Mouse (Mus musculus): Measurements from ENCODE around the gene Smyd3.
"Not testable (repeated sequence)": the region's sequence is repeated elsewhere in the genome, so short reads cannot be mapped to it uniquely, and the experiment has no call there.

Gene Smyd3

DNA sequence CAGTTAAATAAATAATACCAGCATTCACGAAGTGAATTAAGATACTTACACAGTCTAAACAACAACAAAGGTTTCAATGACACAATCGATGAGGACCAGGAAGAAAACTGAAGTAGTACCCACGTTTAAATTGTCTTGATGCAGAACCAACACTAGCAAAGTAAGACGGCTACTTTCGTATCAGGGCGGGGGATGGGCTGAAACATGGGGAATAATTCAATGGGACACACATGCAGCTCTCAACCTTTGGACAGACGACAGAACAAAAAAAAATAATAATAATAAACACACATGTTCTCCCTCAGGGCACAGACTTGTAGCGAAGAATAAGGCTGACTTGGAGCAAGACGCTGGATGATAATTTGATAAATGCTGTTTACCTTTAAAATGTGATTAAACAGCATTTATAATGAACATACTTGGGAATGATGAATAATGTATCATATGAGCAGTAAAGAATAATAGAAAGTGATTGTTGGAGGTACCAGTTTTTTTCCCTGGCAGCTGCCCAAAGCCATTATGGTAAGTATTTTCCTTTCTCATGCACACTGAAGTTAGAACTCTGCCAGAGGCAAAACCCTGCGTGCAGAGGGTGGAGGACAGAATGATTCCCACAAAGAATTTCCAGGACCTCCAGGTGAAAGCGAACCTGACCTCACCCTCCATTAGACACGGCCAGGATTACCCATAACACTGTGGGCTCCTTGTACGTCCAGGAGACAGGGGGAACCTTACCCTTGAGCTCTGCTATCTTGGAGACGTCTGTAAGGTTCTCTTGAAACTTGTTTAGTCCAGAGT is 340.8 kb downstream of the Smyd3 start:
- intact Hi-C loops (cut with DNase I) = no loop called here

DNA sequence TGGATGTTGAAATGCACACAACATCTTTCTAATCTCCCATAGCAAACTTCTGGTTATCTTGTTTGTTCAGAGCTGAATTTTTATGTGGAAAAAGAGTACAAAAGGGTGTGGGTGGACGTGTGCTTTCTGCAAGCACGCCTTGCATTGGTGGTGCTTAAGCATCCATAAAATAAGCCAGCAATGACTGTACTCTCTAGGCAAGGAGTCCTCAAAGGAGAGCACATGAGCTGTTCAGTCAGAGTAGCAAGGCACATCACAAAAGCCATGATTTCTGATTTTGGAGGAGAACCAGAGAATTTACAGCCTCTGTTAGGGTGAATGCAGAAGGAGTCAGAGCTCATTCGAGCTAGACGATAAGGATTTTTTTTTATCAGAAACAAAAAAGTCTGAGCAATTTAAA is 343.6 kb downstream of the Smyd3 start:
- intact Hi-C loops (cut with DNase I) = no loop called here

DNA sequence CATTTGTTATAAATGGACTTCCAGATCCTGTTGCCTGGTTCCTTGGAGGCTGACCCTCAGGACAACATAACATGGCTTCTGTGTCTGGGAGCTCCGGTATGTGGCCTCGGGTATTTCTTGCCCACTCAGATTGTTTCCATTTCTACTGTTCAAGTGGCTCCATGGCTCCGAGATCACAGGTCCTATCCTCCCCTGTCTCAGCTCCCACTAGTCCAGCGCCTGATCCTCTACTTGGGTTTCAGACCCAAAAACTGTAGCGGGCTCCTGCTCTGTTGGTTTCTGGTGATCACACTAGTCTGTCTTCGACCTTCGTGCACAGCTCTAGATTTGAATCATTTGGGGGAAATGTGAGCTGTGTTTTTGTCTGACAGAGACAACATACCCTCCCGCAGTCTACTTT is 347.3 kb downstream of the Smyd3 start:
- intact Hi-C loops (cut with DNase I) = no loop called here

DNA sequence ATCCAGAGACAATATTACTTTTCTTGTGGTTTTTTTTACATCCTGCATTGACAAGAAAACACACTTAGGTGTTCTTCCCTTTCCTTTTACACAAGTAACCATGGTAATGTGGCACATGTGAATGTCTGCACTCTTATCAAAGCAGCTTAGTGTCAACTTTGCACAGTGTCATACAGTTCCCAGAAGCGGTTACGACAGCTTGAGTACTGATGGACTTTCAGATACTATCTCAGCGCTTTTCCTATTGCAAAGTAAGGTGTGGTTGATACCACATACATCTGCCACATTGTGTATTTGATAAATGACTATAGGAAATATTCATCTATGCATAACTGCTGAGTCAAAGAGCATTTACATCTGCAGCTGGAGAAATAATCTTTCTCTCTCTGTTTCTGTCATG is 348.1 kb downstream of the Smyd3 start:
- intact Hi-C loops (cut with DNase I) = no loop called here

DNA sequence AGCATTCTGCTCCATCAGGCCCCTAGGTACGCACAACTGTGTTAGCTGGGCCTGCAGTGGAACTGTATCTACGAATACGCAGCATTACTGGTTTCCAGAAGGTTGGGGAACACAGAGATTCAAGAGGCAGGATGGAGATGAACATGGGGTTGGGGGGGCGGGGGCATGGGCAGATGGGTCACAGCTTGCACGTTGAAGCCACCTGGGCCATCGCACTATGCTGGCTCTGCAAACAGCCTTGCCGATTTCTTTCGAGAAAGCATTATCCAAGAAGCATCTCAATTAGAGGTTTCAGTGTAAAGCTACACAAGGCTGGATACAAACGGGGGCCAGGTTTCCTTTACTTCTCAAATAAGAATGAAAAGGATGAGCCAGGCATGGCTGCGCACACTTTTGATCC is 348.7 kb downstream of the Smyd3 start:
- intact Hi-C loops (cut with DNase I) = no loop called here

DNA sequence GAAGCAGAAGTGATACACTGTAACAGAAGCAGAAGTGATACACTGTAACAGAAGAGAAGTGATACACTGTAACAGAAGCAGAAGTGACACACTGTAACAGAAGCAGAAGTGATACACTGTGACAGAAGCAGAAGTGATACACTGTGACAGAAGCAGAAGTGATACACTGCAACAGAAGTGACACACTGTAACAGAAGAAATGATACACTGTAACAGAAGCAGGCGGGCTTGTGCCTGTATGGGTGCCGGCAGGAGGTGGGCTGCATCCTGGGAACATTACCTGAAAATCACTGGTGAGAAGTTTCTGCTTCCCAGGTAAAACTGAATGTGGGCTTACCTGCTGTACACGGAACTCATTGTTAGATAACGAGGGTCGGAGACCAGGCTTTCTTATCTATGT is 353.6 kb downstream of the Smyd3 start:
- intact Hi-C loops (cut with DNase I) = not testable (repeated sequence)

DNA sequence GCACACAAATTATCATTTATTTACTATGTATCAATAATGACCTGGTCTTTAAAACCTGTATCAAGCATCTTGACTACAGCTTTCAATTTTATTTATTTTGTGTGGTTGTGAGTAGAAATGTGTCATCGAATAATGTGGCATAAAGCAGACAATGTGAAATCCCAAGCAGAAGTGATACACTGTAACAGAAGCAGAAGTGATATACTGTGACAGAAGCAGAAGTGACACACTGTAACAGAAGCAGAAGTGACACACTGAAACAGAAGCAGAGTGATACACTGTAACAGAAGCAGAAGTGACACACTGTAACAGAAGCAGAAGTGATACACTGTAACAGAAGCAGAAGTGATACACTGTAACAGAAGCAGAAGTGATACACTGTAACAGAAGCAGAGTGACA is 355.1 kb downstream of the Smyd3 start:
- intact Hi-C loops (cut with DNase I) = not testable (repeated sequence)

DNA sequence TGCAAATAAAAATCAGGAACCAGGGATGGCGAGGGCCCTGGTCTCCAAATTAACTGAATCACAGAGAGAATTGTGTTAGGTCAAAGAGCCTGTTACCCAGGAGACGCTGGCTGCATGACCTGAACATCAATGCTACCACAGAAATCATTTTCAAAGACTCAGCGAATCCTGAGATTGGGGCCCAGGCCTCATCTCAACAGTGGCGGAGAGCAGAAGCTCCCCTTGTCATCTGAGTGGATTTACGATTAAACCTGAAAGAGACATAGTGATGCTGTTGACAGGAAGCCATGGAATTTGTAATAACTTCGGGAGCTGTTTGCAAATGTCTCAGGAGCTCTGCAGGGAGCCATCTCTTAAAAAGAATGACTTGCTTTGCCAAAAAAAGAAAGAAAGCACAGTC is 355.9 kb downstream of the Smyd3 start:
- intact Hi-C loops (cut with DNase I) = no loop called here

DNA sequence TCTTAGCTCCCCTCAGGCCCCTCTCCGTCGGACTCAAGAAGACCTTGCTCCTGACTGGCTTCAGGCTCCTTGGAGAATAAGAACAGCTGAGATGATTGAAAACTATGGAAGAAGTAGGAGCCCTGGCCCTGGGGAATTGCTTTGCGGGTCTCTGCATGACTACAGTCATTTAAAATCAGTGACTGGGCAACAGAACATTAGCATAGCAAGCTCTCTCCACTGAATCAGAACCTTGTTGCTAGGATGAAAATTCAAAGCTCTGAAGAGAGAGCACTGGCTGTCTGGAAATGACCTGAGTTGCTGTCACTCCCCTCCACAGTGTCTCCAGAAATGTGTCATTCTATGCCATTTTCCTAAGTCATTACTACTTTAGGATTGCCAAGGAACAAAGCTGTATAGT is 357.1 kb downstream of the Smyd3 start:
- intact Hi-C loops (cut with DNase I) = no loop called here

DNA sequence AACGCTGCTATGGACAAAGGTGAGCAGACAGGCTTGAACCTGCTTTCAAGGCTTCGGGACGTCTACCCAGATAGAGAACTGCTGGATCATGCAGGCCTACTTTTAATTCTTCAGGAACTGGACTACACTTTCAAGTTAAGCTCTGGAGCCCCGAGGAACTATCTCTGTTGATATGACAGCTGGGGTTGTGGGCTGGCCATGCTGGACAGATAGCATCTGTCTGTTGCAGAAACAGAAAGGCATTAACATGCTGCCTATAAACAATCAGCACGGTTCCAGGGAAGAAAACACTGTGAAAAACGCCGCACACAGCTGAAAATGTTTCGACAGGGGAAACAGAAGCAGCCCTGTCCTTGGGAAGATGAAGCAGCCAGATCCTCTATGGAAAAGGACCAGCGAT is 365.5 kb downstream of the Smyd3 start:
- intact Hi-C loops (cut with DNase I) = no loop called here

DNA sequence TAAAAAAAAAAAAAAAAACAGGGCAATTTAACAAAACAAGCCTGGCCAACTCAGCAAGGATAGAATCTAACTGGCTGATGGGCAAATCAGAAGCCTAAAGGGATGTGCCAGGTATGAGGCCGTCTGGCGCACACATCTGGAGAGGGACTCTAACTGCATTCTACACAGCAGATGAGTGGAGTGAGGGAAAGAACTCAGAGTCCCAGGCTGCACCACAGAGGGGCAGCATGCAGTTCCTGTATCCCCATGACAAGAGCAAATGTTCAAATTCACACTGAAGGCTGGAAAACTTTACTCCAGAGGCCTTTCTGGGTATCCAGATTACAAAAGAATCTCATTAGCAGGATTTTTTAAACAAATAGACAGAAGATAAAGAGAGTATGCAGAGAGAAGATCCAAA is 366.6 kb downstream of the Smyd3 start:
- intact Hi-C loops (cut with DNase I) = no loop called here

DNA sequence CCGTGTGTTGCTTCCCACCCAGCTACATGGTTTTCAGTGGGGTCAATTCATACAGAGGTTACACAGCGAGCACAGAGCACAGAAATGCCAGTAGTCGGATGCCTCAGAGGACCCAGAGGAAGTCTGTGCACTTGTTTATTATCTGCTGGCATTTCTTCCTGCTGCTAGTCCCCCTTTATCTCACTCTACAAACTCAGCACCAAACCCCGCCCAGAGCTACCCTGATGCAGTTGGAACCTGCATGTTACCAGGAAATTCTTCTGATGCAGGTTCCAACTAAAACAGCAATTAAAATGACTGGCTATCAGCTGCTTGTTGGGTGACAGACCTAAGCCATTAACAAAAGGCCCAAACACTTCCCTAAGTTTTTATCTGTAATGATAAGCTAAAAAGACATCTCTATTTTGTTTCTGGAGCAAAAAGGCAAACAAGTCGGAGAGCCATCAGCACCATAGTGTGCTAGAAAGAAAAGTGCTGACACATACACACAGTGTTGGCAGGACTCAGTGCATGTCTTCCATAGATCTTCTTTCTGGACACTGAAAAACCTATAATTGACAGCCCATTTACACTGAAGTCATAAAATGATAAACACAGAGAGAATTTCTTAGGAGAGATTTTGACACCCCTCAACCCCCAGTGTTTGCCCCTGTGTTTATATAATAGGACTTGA is 368.2 kb downstream of the Smyd3 start:
- intact Hi-C loops (cut with DNase I) = no loop called here

DNA sequence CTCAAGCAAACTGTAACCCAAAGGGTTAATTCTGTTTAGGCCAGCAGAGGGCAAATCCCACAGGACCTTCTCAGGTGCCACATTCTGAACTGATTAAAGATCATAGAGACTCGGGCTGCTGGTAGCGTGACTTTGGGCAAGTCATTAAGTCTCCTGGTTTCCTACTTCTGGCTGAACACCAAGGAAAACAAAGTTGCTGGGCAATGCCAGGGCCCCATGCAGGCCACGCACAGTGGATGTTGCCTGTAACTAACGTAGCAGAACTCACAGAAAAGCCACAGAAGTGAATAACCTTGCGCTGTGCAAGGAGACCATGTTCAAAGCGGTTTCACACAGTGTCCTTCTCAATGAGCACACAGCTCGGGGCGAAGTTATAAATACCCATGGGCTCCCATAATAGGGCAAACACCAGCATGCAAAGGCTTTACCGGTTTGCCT is 371.1 kb downstream of the Smyd3 start:
- intact Hi-C loops (cut with DNase I) = no loop called here

DNA sequence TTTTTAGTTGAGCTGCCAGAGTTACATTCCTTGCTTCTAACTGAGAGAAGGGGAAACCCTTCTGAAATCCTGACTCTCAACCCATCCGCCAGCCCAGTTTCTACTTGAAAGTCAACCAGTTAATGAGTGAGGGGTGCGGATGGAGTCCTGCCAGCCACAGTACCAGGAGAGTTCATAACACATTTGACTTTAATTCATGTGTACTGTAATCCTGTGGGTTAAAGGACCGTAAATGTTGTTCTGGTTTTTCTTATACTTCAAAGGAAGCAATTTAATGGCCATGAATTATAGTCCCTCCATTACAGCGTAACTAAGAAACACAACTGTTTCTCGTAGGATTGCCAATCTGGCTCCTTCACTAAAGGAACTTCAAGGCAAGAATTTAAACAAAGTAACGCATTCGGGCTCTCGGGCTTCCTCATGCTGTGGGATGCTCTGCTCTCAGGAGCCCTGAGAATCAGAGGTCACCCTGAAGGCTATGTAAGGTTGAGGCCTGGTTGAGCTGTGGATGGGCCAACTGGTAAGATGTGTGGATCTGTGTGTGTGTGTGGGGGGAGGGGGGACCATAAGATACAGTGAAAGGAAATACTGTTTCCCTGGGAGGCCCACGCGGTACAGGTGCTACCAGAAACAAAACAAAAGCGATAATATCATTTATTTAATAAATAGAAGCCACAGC is 374.5 kb downstream of the Smyd3 start:
- intact Hi-C loops (cut with DNase I) = no loop called here

DNA sequence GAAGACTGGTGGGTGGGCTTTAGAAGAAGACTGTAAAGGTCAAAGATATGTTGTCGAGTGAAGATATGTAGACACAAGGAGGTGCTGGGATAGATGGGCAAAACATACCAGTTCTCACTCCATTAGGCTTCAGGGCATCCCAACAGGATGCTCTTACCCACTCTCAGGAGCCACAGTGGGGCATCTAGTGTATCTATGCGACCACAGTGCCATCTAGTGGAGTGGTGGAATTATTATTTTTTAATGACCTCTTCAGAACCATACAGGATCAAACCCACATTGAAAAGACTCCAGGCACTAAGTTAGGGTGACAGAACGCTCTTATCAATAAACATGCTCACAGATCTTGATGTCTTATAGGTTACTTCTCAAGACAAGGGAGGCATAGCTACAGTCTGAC is 375.7 kb downstream of the Smyd3 start:
- intact Hi-C loops (cut with DNase I) = loop anchor here (1.0 kb wide), 1 partner anchor 615 kb away; no protein-coding TSS in a partner anchor

DNA sequence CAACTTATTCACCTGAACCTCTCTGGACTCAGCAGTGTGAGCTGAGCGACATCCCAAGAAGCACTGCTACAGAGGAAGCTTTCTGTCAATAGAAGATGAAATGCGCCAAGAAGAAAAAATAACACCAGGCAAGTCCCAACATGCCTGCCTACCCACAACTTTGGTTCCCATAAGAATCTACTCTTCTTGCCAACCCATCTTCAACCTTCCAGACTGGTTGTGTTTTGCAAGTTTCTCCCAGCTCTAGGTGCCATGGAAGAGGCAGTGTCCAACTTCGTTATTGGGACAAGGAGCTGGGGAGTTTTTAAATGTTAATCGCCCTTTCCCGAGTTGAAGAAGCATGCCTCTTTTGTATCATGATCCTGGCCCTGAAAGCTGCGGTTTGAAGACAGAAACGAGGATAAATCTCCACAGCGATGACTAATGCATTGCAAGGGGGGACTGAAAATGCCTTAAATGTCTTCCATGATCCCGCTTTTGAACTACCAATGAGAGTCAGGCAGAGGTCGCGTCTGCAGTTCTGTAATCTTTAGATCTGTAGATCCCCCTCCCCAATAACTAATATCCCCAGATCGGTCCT is 376.7 kb downstream of the Smyd3 start:
- intact Hi-C loops (cut with DNase I) = no loop called here

DNA sequence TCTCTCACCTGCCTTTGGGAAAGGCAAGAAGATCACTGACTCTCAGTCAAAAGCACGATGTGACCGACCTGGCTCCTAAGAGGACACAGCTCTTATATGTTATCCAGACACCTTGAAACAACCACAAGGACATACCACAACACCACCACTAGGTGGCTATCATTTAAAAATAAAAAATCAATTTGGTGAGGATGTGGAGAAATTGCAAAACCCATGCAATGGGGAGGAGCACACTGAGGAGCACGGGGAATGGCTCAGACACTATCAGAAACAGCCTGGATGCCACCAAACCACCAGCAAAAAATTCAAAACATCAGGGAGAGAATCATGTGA is 380.7 kb downstream of the Smyd3 start:
- intact Hi-C loops (cut with DNase I) = no loop called here

DNA sequence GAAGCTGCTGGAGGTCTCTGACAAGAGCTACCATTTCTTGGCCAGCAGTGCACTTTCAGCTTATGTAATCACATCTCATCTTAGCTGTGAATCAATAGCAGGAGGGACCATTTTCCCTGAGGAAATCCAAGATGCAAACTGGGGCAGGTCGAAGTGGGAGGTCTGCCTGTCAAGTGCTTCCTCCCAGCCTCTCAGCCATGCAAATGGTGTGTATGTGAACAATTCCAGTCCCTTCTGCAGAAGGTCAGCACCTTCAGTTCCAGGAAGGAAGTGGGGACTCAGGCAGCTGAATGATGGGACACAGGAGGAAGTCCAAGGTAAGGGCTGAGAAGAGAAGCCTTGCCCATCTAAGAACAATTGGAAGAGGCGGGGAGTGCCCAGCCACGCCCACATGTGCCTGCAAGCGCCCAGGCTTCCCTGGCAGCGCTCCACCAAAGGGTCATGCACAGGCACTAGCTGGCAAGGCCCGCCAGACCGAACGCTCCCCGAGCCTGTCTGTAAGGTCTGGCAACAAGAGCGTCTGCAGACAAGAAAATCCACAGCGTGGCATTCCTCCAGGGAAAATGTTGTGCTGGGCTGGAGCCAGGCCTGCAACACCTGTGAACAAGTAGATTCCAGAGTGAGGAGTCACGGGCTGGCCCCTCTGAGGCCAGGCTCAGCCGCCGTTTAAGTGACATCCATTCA is 381.2 kb downstream of the Smyd3 start:
- intact Hi-C loops (cut with DNase I) = no loop called here

DNA sequence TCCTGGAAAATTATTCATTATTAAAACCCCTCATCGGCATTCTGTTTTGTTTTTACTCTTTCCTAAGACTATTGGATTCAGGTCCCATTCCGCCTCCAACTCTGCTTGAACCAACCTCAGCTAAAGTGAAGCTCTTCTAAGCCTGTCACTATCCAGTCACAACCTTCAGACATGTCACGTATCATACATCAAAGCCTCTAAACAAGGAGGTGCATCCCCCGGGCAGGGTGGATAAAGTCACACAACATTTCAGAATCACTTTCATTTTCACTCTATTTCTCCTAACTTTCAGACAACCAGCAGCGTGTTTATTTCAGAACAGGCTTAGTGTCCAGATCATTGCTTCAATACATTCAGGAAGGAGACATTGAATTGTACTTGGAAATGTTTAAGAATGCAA is 387.8 kb downstream of the Smyd3 start:
- intact Hi-C loops (cut with DNase I) = no loop called here

DNA sequence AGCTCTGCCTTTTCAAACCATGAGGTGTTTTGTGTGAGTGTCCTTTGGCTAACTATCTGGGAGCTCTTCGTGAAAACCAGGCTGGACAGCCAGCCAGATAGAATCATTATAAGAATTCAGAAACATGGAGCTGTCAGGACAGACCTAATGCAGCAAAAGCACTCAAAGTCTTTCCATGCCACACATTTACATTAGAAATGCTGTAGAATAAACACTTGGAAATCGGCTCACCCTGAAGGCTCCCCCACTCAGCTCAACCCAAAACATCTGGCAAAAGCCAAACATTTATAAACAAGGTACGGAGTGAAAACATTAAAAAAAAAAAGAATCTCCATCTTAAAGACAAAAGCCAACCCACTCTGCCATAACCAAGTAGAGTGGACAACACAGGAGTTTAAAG is 391.6 kb downstream of the Smyd3 start:
- intact Hi-C loops (cut with DNase I) = no loop called here

DNA sequence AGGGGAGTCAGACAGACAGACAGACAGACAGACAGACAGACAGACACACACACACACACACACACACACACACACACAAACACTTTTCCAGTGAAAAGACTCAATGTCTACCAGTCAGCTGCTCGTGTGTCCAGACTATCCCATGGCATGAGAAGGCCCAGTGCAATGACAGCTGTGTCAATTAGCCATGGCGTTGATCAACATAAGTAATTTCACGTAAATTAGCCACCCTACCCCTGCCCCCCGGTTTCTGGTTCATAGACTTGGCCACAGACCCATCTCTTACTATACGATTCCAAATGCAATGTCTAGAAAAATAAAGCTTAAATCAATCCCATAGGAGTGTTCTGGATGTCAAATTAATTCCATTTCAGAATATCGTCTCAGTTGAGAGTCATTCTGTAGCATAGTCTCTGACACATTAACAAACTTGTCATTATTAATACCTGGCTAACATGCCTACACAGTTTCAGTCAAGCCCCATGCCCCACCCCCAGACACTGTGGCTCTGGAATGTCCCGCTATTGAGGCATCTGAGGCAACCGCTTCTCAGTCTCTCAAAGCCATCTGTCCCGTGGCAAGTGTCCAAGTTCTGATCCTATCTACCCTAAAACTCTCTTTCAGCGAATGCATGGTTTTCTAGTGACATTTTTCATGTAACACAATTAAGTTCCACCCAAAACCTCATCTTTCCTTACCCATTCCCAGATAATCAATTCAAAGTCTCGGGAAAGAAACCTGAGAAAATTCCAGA is 395.2 kb downstream of the Smyd3 start:
- intact Hi-C loops (cut with DNase I) = no loop called here

Measured in adrenal gland (tissue).